Mouse (Mus musculus): Measurements from ENCODE around the gene Gm27179.
"Not testable (repeated sequence)": the region's sequence is repeated elsewhere in the genome, so short reads cannot be mapped to it uniquely, and the experiment has no call there.

Gene Gm27179

GRCm38 (mm10) chr14:69512449-69512848, at the start of gene Gm27179:
Gene Gm27179 (minus strand): TSS chr14:69512549.
- not testable (repeated sequence) for DNase-seq (ENCODE audit: low spot score)

- DNase-seq (ENCODE audit: low spot score): not testable (repeated sequence)
Observed at GRCm38 (mm10) chr14:69557550-69557949, 45.2 kb upstream of the Gm27179 start.

GRCm38 (mm10) chr14:69556820-69557219, 44.5 kb upstream of the Gm27179 start:
- not testable (repeated sequence) for DNase-seq (ENCODE audit: low spot score)

- not testable (repeated sequence) for DNase-seq (ENCODE audit: low spot score)
Observed at GRCm38 (mm10) chr14:69555110-69555831, 42.9 kb upstream of the Gm27179 start, which contains the start of gene Entpd4b. Gene Entpd4b (plus strand): TSS chr14:69555424.

GRCm38 (mm10) chr14:69547310-69547709, 35.0 kb upstream of the Gm27179 start:
- not testable (repeated sequence) for DNase-seq (ENCODE audit: low spot score)

- DNase-seq (ENCODE audit: low spot score): not testable (repeated sequence)
Observed at GRCm38 (mm10) chr14:69545052-69545451, 32.7 kb upstream of the Gm27179 start.

- not testable (repeated sequence) for DNase-seq (ENCODE audit: low spot score)
Observed at GRCm38 (mm10) chr14:69544033-69544432, 31.7 kb upstream of the Gm27179 start.

GRCm38 (mm10) chr14:69542695-69543094, 30.3 kb upstream of the Gm27179 start:
- DNase-seq (ENCODE audit: low spot score): not testable (repeated sequence)

GRCm38 (mm10) chr14:69540113-69540512, 27.8 kb upstream of the Gm27179 start:
- DNase-seq (ENCODE audit: low spot score): not testable (repeated sequence)

GRCm38 (mm10) chr14:69536539-69536938, 24.2 kb upstream of the Gm27179 start:
- not testable (repeated sequence) for DNase-seq (ENCODE audit: low spot score)

GRCm38 (mm10) chr14:69526202-69526601, 13.9 kb upstream of the Gm27179 start:
- not testable (repeated sequence) for DNase-seq (ENCODE audit: low spot score)

- DNase-seq (ENCODE audit: low spot score): not testable (repeated sequence)
Observed at GRCm38 (mm10) chr14:69523001-69523400, 10.7 kb upstream of the Gm27179 start.

- DNase-seq (ENCODE audit: low spot score): not testable (repeated sequence)
Observed at GRCm38 (mm10) chr14:69520810-69521209, 8.5 kb upstream of the Gm27179 start.

- DNase-seq (ENCODE audit: low spot score): not testable (repeated sequence)
Observed at GRCm38 (mm10) chr14:69507000-69507399, 5.3 kb downstream of the Gm27179 start.

GRCm38 (mm10) chr14:69503174-69503573, 9.2 kb downstream of the Gm27179 start, which contains the start of gene Gm16867:
Gene Gm16867 (minus strand): TSS chr14:69503362.
- not testable (repeated sequence) for DNase-seq (ENCODE audit: low spot score)

- not testable (repeated sequence) for DNase-seq (ENCODE audit: low spot score)
Observed at GRCm38 (mm10) chr14:69502440-69503150, 9.8 kb downstream of the Gm27179 start.

GRCm38 (mm10) chr14:69496259-69496658, 16.1 kb downstream of the Gm27179 start:
- DNase-seq (ENCODE audit: low spot score): not testable (repeated sequence)

GRCm38 (mm10) chr14:69494946-69495345, 17.4 kb downstream of the Gm27179 start:
- DNase-seq (ENCODE audit: low spot score): not testable (repeated sequence)

- not testable (repeated sequence) for DNase-seq (ENCODE audit: low spot score)
Observed at GRCm38 (mm10) chr14:69494522-69494921, 17.8 kb downstream of the Gm27179 start.

GRCm38 (mm10) chr14:69488001-69488400, 24.3 kb downstream of the Gm27179 start:
- not testable (repeated sequence) for DNase-seq (ENCODE audit: low spot score)

- not testable (repeated sequence) for DNase-seq (ENCODE audit: low spot score)
Observed at GRCm38 (mm10) chr14:69485466-69486135, 26.7 kb downstream of the Gm27179 start.
